Mouse (Mus musculus): ENCODE measurements around the gene Ebf1.

DNA sequence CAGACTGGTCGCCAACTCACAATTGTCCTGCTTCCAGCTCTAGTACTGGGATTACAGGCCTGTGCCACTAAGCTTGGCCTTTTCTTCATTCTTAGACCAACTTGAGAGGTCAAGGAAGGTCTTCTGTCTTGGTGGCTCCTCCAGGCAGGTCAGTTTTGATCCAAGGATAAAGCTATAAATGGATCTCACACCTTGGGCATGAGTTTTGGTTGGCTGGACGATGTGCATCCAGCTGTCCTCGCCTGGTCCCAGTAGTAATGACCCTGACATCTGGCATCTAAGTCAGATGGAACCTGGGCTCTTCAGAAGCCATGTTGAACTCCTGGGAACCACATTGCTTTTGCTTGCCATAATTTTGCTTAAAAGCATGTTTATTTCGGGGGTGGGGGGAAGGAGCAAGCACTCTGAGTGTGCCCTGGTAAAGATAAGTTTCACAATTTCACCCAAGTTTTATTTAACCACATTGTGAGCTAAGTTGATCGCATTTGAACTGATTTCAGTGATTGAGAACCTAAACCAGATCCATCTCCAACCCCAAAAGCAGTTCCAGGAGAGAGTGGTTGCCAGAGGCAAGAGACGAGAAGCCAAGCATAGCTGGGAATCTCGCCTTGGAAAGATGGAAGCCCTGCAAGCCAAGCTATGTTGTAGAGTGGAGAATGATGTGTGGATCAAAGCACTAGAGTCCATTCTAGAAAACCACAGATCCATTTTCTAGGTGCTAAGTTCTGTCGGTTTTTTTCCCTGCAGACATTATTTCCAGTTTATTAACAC is 85.8 kb downstream of the Ebf1 start:
- no peak for TF ChIP-seq POLR2A (IDR thresholded peaks at IDR 0.05; ENCODE audit: borderline replicate concordance, control insufficient read depth, low read depth, low read length)
- TF ChIP-seq CTCF (IDR thresholded peaks at IDR 0.05; ENCODE audit: control insufficient read depth, insufficient read depth, low read length) = no peak

All from bone marrow, adult 2 months (tissue).